Mouse (Mus musculus): ENCODE results near the gene Il1f10.

The Il1f10 gene

DNA sequence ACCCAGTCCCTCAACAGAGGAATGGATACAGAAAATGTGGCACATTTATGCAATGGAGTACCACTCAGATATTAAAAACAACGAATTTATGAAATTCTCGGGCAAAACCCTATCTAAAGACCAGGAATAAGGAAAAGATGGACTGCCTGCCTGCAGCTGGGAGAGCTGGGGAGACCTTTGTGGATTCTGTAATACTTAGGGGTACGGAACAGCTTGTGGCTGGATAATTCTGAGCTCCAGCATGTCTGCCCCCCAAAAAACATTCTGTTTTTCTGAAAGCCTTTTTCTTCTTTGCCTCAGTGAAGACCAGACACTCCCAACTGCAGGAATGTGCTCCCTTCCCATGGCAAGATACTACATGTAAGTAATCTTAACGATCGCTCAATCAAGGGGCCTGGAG is at the start of gene Il1f10:
Gene Il1f10, plus strand, starts transcription at position 301 of the 400 bp plus-strand sequence.
- DNase-seq (ENCODE audit: low read depth, low spot score) = no peak

DNA sequence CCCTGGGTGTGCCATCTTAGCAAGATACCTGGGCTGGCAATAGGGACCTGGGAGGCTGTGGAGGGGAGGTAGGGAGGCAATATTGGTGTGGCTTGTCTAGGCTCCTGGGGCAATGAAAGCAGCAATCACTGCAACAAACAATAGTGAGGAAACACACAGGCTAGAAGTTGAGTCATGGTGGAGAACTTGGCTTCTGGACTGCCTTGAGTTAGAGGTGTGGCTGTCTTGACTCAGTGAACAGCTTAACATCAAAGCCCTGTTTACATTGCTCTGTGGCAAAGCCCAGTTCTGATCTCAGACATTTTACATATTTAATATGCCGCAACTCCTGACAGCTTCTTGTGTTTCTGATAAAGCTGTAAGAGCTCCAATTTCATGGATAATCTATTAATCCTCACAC is 23.5 kb upstream of the Il1f10 start:
- no peak for DNase-seq (ENCODE audit: low read depth, low spot score)

DNA sequence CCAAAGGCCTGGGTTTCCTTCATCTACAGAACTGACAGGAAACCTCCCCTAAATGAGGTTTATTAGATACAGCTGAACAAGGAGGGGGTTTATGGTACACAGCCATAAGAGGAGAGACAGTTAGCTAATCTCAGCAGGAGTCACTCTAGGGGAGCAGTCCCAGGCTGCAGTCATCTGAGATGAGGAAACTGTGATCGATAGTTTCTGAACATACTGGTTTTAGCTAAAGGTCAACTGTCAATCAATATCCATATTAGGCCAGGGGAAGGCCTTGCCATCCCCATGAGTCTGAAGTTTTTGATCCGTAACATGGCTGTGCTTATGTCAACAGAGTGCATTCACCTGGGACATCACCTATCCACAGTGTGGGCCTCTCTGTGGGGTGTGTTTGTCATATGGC is 17.4 kb upstream of the Il1f10 start:
- DNase-seq (ENCODE audit: low read depth, low spot score) = no peak

DNA sequence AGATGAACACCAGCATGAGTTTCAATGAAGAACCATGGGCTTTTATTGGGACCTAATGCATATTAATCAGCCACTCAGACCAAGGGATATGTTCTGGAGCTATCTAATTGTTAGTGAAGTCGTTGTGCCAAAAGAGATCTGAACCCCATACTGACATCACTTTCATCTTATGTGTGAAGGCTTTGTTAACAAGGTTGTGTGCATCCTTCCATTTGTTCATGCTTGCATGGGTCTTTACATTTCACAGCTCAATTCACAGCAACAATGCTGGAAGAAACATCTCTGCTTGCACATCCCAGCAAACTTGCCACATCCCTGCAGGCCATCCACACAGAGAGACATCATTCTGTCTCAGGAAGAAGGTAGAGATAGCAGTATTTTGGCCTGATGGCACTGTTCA is 15.8 kb upstream of the Il1f10 start:
- no peak for DNase-seq (ENCODE audit: low read depth, low spot score)

DNA sequence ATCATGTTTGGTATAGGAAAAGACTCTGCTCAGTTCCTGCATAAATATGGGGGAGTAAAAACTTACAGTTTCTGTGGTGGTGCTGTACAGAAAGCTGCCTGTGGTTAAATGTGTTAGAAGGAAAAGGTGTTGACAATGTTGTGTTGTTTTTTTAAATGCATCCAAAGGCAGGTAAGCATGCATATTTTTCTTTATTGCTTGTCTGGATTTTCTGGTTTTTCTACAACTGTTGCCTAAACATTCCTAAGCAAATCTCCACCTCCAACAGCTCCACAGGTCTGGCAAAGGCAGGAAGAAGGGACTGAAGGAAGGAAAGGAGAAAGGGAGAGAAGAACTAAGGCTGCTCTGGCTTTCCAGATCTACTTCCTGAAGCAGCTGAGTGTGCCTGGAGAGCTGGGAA is 14.3 kb upstream of the Il1f10 start, which contains the start of gene Il1f5:
Gene Il1f5, plus strand, starts transcription at position 301 of the 400 bp plus-strand sequence.
- no peak for DNase-seq (ENCODE audit: low read depth, low spot score)

DNA sequence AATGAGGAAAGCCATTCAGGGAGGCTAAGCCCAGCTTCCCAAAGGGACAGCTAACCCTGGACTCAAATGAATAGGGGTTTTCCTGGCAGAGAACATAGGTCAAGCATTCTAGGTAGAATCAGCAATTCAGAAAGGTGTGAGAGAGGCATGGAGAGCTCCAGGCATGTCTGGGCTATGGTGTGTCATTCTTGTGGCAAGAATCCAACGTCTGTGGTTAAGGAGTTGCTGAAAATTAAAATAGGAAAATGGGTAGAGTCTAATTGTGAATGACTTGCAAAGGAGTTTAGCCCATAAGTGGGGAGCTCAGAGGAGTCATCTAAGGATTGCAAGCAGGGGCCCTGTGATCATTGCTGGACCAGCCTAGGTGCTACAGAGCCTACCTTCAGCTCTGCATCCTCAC is 3.6 kb downstream of the Il1f10 start:
- DNase-seq (ENCODE audit: low read depth, low spot score) = no peak

DNA sequence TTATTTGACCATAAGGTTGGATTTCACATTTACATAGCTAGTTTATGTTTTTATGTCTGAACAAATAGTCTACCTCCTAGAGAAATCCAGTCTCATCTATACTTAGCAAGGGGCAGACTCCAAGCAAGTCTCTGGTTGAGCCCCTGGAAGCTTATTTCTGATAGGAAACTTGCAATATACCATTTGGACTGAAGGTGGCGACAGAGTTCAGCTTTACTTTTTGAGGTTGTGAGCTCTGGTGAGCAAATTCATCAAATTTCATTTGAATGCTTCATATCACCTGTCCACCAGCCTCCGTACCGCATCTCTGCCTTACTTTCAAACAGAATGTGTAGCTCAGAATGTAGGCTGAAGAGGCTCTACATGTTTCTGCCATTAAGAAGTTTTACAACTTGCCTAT is 5.8 kb downstream of the Il1f10 start:
- peak; percentile 37 for DNase-seq (ENCODE audit: low read depth, low spot score)

DNA sequence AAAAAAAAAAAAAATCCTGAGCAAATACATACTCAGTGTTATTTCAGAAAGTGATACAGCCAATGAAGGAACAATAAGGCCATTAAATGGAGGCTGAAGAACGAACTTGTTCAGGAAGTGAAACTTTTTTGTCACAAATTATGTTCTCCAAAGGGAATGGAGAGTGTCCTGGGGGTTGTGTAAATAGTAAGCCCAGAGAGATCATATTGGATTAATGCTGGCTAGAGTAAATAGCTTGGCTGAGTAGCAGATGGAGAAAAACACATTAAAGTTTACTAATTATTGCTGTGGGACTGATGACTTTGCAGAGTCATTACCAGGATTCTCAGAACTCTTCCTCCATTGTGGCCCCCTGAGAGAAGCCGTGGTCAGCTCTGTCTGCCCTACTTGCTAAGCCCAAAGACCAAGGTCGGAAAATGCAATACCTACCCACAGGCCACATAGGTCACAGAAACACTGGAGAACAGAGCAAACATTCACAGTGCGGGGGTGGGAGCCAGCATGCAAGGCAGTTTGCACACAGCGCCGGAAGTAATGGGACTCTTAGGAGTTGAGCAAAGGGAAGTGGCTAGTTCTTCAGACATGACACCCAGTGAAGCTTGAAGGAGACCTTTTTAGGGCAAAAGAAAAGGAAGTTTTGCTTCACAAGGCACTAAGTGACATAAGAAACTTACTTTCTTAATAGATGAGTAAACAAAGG is 20.5 kb downstream of the Il1f10 start:
- no peak for DNase-seq (ENCODE audit: low read depth, low spot score)

DNA sequence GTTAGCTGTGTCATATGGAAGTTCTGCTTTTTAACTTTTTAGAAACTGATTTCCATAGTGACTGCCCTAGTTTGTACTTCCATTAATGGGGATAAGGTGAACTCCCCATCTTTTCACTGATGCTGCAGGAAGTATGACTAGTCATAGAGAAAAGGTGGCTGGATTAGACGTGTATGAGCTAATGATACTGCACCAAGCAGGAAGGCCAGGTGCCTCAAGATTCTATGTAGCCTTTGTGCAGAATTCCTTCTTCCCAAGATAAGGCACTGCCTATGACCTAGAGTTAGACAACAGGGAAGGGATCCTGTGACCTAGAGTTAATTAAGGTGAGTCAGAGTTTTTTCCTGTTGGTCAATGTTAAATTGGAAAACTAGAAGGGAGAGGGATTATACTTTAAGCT is 25.9 kb downstream of the Il1f10 start:
- no peak for DNase-seq (ENCODE audit: low read depth, low spot score)

DNA sequence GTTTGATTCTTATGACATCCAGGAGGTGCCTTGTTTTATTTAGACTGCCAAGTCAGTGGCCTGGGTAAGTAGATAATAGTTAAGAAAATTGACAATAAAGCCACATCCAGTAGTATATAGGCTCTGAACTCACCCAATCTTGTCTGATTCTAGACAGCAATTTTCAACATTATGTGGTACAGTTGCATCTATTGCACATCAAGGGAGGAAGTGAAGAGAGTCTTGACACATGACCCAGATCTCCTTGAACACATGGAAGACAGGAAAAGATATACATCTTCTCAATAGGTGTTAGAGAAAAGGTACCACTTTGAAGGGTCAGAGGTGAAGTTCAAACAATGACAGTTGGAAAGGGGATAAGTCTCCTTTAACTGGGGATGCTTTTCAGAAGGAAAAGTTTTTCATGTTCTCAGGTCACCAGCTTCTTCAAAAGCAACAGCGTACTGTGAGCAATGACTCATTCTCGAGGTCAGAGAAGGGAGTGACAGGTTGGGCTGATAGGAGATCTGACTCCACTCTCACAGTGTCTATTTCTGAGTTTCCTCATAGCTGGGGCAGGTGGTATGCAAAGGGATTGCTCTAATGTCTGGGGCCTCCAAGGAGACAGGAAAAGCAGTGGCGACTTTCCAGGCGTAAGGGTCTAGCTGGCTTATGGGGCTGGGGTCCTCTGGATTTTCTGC is 27.1 kb downstream of the Il1f10 start:
- DNase-seq (ENCODE audit: low read depth, low spot score) = no peak

DNA sequence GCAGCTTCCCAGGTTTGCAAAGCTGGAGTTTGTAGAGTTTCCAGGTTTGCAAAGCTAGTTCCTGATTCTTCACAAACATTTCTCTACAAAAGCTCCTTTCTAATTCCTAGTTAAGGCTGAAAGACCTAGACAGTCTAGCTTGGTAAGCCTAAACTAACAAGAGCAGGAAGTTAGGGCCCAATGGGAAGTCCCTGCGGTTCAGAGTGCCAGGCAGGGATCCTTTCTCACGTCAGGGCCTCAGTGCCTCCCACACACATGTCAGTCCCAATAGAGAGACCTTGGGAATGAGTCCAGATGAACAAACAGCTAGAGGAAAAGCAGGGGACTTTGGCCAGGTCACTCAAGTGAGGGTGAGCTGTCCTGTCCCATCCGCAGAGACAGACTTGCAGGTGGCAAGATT is 44.3 kb downstream of the Il1f10 start:
- no peak for DNase-seq (ENCODE audit: low read depth, low spot score)

DNA sequence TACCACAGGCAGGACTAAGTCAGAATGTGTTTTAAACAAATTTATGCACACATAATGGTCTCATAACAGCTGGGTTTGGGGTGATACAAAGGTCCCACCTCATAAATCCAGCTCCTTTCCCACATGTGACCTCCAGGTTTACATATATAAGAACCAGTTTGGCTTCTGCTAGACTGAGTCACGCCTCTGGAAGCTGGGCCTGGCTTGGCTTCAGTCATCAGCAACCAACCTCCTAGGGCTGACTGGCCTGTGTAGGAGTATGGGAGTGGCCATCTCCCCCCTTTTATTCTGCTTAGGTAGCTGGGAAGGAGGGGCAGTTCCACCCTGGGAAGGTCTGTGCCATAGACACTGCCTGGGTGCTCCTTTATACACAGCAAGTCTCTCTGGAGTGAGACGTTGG is 45.5 kb downstream of the Il1f10 start, which contains the start of gene Il1rn:
Gene Il1rn, plus strand, starts transcription at position 309 of the 400 bp plus-strand sequence.
- DNase-seq (ENCODE audit: low read depth, low spot score) = no peak

DNA sequence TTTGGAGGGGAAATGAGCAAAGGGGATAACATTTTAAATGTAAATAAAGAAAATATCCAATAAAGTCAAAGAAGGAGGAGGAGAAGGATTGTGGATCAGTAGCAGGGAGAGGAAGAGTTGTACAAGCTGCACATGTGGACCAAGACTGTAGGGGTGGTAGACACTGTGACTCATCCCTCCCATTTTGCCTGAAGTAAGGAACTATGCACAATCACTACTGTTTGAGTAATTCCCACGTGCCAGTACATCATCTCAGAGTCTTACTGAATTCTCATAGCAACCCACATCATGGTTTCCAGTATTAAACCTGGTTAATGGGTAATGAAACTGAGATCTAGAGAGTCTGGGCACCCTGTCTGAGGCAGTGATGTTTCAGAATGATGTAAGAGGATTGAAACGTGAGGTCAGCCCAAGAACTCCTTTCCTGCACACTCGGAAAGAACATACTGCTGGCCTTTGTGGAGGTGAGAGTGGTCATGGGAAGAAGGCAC is 50.4 kb downstream of the Il1f10 start:
- no peak for DNase-seq (ENCODE audit: low read depth, low spot score)

All from brain, embryonic 18.5 days (tissue).